Mouse (Mus musculus) liver, adult (tissue): ENCODE data around the gene Xpo1.

ENCODE experiments used
- GATA4 ChIP-seq: IDR thresholded peaks from 2 replicates; pipeline ENCODE4 v1.6.1; 2014; ENCODE audit warnings: mild to moderate bottlenecking, low read length; ENCODE audit not compliant: insufficient replicate concordance

Gene Xpo1

GRCm38 (mm10) chr11:23271770-23272724, 16.2 kb downstream of the Xpo1 start:
- TF ChIP-seq GATA4 = no peak

- TF ChIP-seq GATA4 = no peak
These were observed 19.9 kb downstream of the Xpo1 start for GRCm38 (mm10) chr11:23275780-23276179.

- no peak for TF ChIP-seq GATA4
These were observed 28.6 kb downstream of the Xpo1 start for GRCm38 (mm10) chr11:23284469-23284868.

- no peak for TF ChIP-seq GATA4
These were observed 41.5 kb downstream of the Xpo1 start for GRCm38 (mm10) chr11:23297379-23297778.

- no peak for TF ChIP-seq GATA4
These were observed 42.5 kb downstream of the Xpo1 start for GRCm38 (mm10) chr11:23298301-23298700.

DNA sequence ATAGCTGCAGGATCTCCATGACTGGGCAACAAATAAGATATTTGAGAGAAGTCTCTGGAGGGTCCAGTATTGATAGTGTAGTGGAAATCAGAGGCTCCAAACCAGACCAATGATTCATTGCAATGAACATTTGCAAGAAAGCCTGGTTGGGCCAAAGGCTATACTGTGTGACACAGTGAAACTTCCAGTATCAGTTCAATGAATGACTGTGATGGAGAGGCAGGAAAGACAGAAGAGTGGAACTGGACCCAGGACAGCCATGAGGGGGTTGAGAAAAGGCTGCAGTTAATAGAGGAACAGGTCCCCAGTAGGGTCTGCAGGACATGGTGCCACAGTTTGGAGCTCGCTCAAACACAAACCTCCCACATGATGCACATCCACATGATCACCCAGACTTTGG, 44.1 kb downstream of the Xpo1 start:
- no peak for TF ChIP-seq GATA4

- no peak for TF ChIP-seq GATA4
These were observed 47.3 kb downstream of the Xpo1 start for GRCm38 (mm10) chr11:23303126-23303525.

GRCm38 (mm10) chr11:23305673-23306608, 50.1 kb downstream of the Xpo1 start:
- no peak for TF ChIP-seq GATA4

- TF ChIP-seq GATA4 = no peak
These were observed 51.1 kb downstream of the Xpo1 start, which contains the start of gene Usp34 for GRCm38 (mm10) chr11:23306764-23307565. Gene Usp34, plus strand, starts transcription at chr11:23306895.

DNA sequence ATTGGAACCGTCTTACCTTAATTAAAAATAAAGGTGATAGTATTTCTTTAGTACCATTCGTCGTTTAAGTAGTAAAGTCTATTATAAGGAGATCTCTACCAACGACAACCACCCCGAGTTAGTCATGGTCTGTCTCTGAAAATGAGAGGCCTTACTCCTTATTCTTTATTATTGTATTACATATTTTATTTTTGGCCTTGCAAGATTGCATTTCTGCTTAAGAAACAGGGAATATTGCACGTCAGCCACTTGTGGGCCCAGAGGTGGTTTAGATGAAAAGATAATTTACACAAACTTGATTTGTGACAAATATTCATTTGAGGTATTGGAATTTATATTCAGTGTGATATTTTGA, 51.7 kb downstream of the Xpo1 start:
- no peak for TF ChIP-seq GATA4

DNA sequence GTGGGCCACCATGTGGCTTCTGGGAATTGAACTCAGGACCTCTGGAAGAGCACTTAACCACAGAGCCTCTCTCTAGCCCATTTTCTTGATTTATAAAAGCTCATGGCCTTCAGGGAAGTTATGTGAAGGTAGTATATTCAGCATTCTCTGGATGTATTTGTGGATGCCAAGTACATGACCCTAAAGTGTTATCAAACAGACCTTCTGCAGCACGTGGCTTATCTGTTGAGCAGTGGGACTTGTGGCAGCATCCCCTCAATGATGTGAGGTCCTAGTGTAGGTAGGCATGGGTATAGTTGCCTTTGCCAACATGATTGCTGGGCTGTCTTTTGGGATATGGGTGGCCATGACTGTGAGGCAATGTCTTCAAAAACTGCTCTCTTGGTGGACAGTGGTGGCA, 57.7 kb downstream of the Xpo1 start:
- TF ChIP-seq GATA4 = no peak

GRCm38 (mm10) chr11:23329413-23329812, 73.6 kb downstream of the Xpo1 start:
- no peak for TF ChIP-seq GATA4

DNA sequence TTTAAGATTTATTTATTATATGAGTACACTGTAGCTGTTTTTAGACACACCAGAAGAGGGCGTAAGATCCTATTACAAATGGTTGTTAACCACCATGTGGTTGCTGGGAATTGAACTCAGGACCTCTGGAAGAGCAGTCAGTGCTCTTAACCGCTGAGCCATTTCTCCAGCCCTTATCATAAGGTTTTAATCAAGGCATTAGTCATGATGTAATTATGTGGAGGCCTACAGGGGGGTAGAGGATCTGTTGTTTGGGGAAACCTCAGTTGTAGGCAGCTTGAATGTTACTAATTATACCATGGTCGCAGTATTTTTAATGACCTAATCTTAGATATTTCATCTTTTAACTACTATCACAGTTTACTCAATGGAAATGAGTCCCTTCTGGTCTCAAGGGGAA, 76.3 kb downstream of the Xpo1 start:
- no peak for TF ChIP-seq GATA4

DNA sequence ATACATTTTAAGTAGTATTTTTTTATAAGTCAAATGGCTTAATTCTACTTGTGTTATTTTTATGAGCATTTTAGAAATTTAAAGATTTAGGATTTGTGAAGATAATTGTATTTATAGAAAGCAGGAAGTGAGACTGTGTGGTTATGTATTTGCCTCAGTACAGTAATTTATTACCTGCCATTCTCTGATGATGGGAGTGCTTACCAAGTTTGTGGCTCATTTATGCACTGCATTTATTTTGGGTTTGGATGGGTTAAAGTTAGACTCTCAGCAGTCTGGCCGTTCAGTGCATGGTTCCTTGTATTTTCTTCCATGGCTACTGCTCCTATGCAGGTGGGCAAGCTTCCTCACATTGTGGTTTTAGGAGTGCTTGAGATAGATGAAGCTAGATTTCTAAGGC, 79.3 kb downstream of the Xpo1 start:
- TF ChIP-seq GATA4 = no peak
